Mouse (Mus musculus) gastrocnemius, postnatal 4 days (tissue): ENCODE data around the gene Gm28372. TPM values are rescaled to one million over a fixed set of nuclear protein-coding genes. Genes with fewer than 3 reads are reported as not detected.

Experiments used
- DNase-seq, 2 experiments: peaks; one replicate each; pipeline ENCODE4 v3.0.0; 2021 to 2022; ENCODE audit warnings: low spot score in 2 of 2, mixed read lengths in 2 of 2
- total RNA-seq, 2 experiments: library from RNA; stranded (reverse); gene quantifications; 2 replicates each; pipeline ENCODE4 v1.2.3; 2021

The Gm28372 gene
- total RNA-seq, 2 experiments from 2014 or later, result not detected

DNA sequence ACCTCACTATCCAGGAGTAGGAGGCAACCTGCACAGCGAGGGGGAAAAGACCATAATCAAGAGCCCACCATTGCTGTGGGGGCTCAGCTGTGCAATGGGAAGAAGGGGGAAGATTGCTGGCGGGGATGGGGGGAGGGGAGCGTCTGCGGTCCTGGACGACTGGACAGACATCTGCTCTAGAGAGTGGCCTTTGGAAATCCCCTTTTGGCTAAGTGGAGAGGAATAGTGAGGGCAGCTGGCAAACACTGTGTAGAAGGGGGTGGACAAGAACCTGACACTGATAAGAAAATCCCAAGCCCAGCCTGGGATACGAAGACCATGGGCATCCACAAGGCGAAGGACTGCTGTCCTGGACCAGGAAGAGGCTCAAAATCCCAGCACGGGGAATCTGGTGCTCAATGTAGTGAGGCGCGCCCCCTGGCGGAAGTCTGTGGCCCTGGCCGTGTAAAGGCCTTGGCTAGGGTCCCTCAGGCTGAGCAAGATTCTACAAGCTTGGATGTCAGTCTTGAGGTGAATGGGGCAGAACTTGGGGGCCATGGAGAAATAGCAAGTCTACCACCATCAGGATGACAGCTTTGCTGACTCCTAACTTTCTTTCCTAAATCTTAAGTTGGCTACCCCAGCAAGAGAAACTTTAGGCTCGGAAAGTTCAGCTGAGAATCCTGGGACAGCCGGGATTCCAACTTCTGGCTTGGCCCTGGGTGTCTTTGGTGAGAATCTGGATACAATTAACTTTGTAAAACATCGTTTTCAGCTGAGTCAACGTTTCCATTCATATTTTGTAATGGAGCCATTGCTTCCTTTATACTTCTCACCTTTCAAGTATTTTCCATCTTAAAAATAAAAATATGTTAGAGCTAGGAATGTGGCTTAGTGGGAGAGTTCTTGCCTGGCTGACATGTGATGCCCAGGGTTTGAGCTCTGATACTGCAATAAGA lies 6.8 kb downstream of the Gm28372 start:
- DNase-seq, result peak; percentile 84 to 88

GRCm38 (mm10) chr2:130412775-130413174 lies 7.7 kb downstream of the Gm28372 start:
- no peak for DNase-seq

GRCm38 (mm10) chr2:130414094-130414856 lies 9.2 kb downstream of the Gm28372 start:
- no peak for DNase-seq

GRCm38 (mm10) chr2:130421781-130422620 lies 17.0 kb downstream of the Gm28372 start:
- no peak for DNase-seq

GRCm38 (mm10) chr2:130423397-130424125 lies 18.5 kb downstream of the Gm28372 start:
- peak; percentile 69 to 81 for DNase-seq

- DNase-seq, result peak; percentile 86 to 96
Observed at GRCm38 (mm10) chr2:130424126-130424853, 19.3 kb downstream of the Gm28372 start, which contains the start of the genes Vps16 and Pced1a. Gene Vps16, plus strand, starts transcription at chr2:130424339. Gene Pced1a, minus strand, starts transcription at chr2:130424701.

DNA sequence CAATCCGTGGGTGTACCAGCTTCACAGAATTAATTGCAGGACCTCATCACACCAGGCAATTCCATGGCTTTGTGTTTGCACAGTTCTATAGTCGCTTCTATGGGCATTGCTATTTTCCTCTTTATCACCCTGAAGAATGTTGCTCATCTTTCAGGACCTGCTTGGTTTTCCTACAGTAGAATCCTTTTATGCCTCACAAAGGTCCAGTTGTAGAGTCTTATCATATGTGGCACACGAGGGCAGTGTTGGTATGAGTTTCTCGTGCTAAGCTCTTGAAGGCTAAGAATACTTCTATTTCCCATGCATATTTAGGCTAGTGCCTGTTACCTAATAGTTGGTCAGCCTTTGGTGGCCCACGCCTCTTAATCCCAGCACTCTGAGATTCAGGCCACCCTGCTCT lies 20.1 kb downstream of the Gm28372 start:
- DNase-seq, result no peak

- DNase-seq, result no peak
Observed at GRCm38 (mm10) chr2:130429851-130430250, 24.8 kb downstream of the Gm28372 start.

GRCm38 (mm10) chr2:130430484-130430883 lies 25.4 kb downstream of the Gm28372 start:
- DNase-seq, result no peak

GRCm38 (mm10) chr2:130432157-130432556 lies 27.1 kb downstream of the Gm28372 start:
- DNase-seq, result no peak

GRCm38 (mm10) chr2:130433152-130433551 lies 28.1 kb downstream of the Gm28372 start:
- DNase-seq, result no peak

DNA sequence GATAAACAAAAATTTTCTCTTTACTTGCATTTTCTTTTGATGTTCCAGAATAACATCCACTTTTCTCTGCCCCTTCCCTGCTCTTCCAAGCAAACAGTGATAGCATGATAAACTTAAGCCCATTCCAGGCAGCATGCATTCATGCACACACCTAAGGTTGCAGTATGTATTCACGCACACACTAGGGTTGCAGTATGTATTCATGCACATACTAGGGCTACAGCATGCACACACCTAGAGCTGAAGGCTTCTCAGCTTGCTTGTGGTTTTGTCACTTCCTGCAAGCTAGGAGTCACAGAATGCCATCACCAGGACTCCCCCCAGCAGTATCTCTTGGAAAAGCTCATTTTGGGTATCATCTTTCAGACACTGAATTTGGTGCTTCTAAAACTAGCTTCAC lies 31.7 kb downstream of the Gm28372 start:
- DNase-seq, result no peak

- no peak for DNase-seq
Observed at GRCm38 (mm10) chr2:130438861-130439260, 33.8 kb downstream of the Gm28372 start.

DNA sequence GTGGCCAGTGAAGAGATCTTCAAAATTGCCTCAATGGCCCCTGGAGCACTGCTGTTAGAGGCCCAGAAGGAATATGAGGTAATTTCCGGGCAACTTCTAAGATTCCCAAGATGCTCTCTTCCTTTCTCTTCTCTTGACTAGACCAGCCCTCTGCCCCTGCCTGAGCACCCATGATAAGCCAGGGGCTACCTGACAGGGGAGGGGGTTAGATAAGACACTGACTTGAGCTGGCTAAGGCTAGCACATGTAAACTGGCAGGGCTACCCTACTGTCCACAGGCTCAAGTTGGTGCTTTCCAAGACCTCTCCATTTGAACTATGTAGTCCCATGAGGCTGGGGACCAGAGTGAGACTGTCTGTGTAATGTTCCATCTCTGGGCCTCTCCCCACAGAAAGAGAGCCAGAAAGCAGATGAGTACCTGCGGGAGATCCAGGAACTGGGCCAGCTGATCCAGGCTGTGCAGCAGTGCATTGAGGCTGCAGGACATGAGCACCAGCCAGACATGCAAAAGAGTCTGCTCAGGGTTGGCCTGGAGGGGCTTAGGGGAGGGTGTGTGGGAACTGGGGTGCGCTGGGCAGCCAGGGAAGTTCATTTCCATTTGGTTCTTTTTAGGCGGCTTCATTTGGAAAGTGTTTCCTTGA lies 34.9 kb downstream of the Gm28372 start:
- DNase-seq, result no peak

- no peak for DNase-seq
Observed at GRCm38 (mm10) chr2:130442162-130442561, 37.1 kb downstream of the Gm28372 start.

GRCm38 (mm10) chr2:130448449-130448848 lies 43.4 kb downstream of the Gm28372 start:
- no peak for DNase-seq

GRCm38 (mm10) chr2:130449021-130449793 lies 44.2 kb downstream of the Gm28372 start:
- no peak for DNase-seq

- DNase-seq, result peak; percentile 84 to 92
Observed at GRCm38 (mm10) chr2:130449794-130450433, 44.9 kb downstream of the Gm28372 start, which contains the start of gene Ptpra. Gene Ptpra, plus strand, starts transcription at chr2:130450278.
